Mouse (Mus musculus): ENCODE data around the gene Mmp11.

DNA sequence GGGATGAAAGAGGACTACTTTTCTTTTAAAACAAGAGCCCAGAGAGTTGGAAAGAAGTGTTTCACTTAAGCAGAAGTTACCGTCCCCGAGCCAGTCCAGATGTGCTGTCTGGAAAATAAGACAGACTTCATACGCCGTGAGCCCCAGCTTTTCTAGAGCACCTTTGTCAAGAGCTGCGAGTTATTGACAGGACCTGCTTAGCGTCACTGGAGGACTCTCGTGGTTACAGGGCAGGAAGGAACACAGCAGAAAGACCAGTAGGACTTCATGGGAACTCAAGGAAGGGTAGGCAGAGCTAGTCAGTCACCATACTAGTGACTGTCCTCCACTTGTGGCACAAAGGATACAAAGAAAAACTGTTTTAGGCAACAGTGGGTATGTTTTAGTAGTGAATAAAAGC lies 20.7 kb downstream of the Mmp11 start:
- TF ChIP-seq CTCF (IDR thresholded peaks at IDR 0.05; ENCODE audit: control insufficient read depth, insufficient read depth, low read length) (no peak), POLR2A (IDR thresholded peaks at IDR 0.05; ENCODE audit: borderline replicate concordance, control insufficient read depth, low read depth, low read length) (no peak)
